Mouse (Mus musculus) midbrain, embryonic 16.5 days (tissue): ENCODE measurements at regions not wholly inside any gene's neighbourhood (a gene's known extent, or its start where the extent isn't known, plus 50 kb on each side); places are given as distances from the start of the nearest gene placed in this dataset.

ENCODE experiments used
- ATAC-seq: fragments of 200-750 bp; cut with Nextera tagmentation; 2 replicates; pipeline ENCODE4 v1.8.0; 2017; ENCODE audit warnings: moderate TSS enrichment
- H3K27ac ChIP-seq: fragments of 300-500 bp; sonication (generic); 2 replicates; pipeline ENCODE4 v1.5.1; 2014; ENCODE audit warnings: mild to moderate bottlenecking, low read length, mixed read lengths
- H3K27me3 ChIP-seq: fragments of 300-500 bp; sonication (generic); 2 replicates; pipeline ENCODE4 v1.6.1; 2014; ENCODE audit warnings: low read depth, low read length, mixed read lengths; ENCODE audit not compliant: control insufficient read depth, insufficient read depth
- H3K36me3 ChIP-seq: fragments of 300-500 bp; sonication (generic); 2 replicates; pipeline ENCODE4 v1.6.1; 2014; ENCODE audit warnings: mild to moderate bottlenecking, low read length, moderate library complexity, mixed read lengths; ENCODE audit not compliant: control insufficient read depth, insufficient read depth
- H3K4me1 ChIP-seq: fragments of 300-500 bp; sonication (generic); 2 replicates; pipeline ENCODE4 v1.6.1; 2014; ENCODE audit warnings: mild to moderate bottlenecking, low read length, mixed read lengths; ENCODE audit not compliant: control insufficient read depth, insufficient read depth
- H3K4me2 ChIP-seq: fragments of 300-500 bp; sonication (generic); 2 replicates; pipeline ENCODE4 v1.6.1; 2014; ENCODE audit warnings: mild to moderate bottlenecking, low read length, mixed read lengths
- H3K4me3 ChIP-seq: fragments of 300-500 bp; sonication (generic); 2 replicates; pipeline ENCODE4 v1.5.1; 2014; ENCODE audit warnings: low read depth, mild to moderate bottlenecking, low read length, moderate library complexity, mixed read lengths
- H3K9ac ChIP-seq: fragments of 300-500 bp; sonication (generic); 2 replicates; pipeline ENCODE4 v1.6.1; 2014; ENCODE audit warnings: low read depth, low read length, mixed read lengths
- H3K9me3 ChIP-seq: fragments of 300-500 bp; sonication (generic); replicated peaks from 2 replicates; pipeline ENCODE4 v1.6.1; 2014; ENCODE audit warnings: mild to moderate bottlenecking, low read length, mixed read lengths; ENCODE audit not compliant: control insufficient read depth, poor library complexity, severe bottlenecking
- WGBS: fragments of 180-500 bp; shearing (Covaris S2); extraction: QIAGEN DNeasy Blood & Tissue Kit; methylation state at CpG from one replicate; pipeline ENCODE4 v1.1.7; 2014; 5-methylcytosine and 5-hydroxymethylcytosine counted together

DNA sequence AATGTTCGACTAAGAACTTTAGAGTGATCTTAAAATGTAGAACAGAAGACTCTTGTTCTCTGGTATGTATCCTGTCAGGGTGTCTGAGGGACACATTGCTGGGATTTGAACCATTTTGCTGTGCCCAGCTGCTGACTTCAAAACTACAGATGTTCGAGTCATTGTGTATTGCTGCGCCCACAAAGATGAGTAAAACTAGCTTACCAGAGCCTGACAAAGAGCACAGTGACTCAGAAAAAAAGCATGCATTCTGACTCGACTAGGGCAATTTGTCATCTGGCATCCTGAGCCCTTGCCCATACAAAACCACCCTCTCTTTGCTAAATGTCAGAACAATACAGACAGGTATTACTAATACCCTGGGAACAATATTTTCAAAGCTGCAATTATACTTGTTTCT is 438.6 kb upstream of the Tenm3 start:
- 43% methylated on average over 4 of the region's 4 CpGs for WGBS

GRCm38 (mm10) chr8:49281254-49281653 is 437.5 kb upstream of the Tenm3 start:
- no peak for ATAC-seq
- 41% methylated on average over 5 of the region's 5 CpGs for WGBS
- Histone ChIP-seq H3K36me3 (no peaks in the 10 kb centered on the region), H3K4me3 (no peak overlapping the region), H3K4me2 (no peak overlapping the region), H3K27me3 (no peaks in the 10 kb centered on the region), H3K9ac (no peak overlapping the region), H3K9me3 (no peaks in the 10 kb centered on the region), H3K27ac (no peak overlapping the region), H3K4me1 (no peaks in the 10 kb centered on the region)

More for the DNA sequence above, 438.6 kb upstream of the Tenm3 start:
- H3K9ac ChIP-seq, result no peak overlapping the region
- no peaks in the 10 kb centered on the region for H3K9me3 ChIP-seq
- H3K36me3 ChIP-seq, result no peaks in the 10 kb centered on the region
- H3K4me1 ChIP-seq, result no peaks in the 10 kb centered on the region
- H3K4me3 ChIP-seq, result no peak overlapping the region
- H3K27ac ChIP-seq, result no peak overlapping the region
- no peak for ATAC-seq
- no peaks in the 10 kb centered on the region for H3K27me3 ChIP-seq
- no peak overlapping the region for H3K4me2 ChIP-seq

GRCm38 (mm10) chr8:49274031-49274430 is 430.3 kb upstream of the Tenm3 start:
- H3K4me3 ChIP-seq, result no peak overlapping the region
- no peaks in the 10 kb centered on the region for H3K4me1 ChIP-seq
- H3K4me2 ChIP-seq, result no peak overlapping the region
- ATAC-seq, result no peak
- no peaks in the 10 kb centered on the region for H3K9me3 ChIP-seq
- H3K9ac ChIP-seq, result no peak overlapping the region
- 84% methylated on average over 4 of the region's 4 CpGs for WGBS
- no peaks in the 10 kb centered on the region for H3K36me3 ChIP-seq
- no peaks in the 10 kb centered on the region for H3K27me3 ChIP-seq
- H3K27ac ChIP-seq, result no peak overlapping the region

DNA sequence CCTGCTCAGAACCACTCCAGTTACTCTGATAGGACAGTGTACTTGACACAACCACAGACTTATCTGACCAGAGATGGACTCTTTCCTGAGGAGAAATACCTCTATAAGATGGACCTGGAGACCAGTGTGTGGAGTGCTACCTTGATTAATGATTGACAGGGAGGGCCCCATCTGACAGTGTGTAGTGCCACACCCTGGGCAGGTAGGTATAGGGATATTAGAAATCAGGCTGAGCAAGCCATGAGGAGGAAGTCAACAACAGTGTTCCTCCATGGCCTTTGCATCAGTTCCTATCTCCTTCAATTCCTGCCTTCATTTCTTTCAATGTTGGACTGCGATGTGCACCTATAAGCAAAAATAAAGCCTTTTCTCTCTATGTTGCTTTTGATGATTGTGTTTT is 429.4 kb upstream of the Tenm3 start:
- Histone ChIP-seq H3K9me3 (no peaks in the 10 kb centered on the region), H3K9ac (no peak overlapping the region), H3K4me1 (no peaks in the 10 kb centered on the region), H3K27ac (no peak overlapping the region), H3K36me3 (no peaks in the 10 kb centered on the region), H3K4me2 (no peak overlapping the region), H3K27me3 (no peaks in the 10 kb centered on the region), H3K4me3 (no peak overlapping the region)
- ATAC-seq, result no peak
- 94% methylated on average over 1 of the region's 1 CpGs for WGBS

GRCm38 (mm10) chr8:49263416-49263815 is 419.7 kb upstream of the Tenm3 start:
- H3K27me3 ChIP-seq, result no peaks in the 10 kb centered on the region
- WGBS, result 25% methylated on average over 6 of the region's 6 CpGs
- no peak overlapping the region for H3K4me3 ChIP-seq
- H3K36me3 ChIP-seq, result no peaks in the 10 kb centered on the region
- no peaks in the 10 kb centered on the region for H3K9me3 ChIP-seq
- peak; percentile 58; the same call in 1 of the 2 replicates for ATAC-seq
- H3K9ac ChIP-seq, result no peak overlapping the region
- peaks cover 5% of the 10 kb centered on the region; the same call in 1 of the 2 replicates for H3K4me1 ChIP-seq
- H3K27ac ChIP-seq, result no peak overlapping the region
- H3K4me2 ChIP-seq, result no peak overlapping the region

GRCm38 (mm10) chr8:49262797-49263196 is 419.0 kb upstream of the Tenm3 start:
- H3K27ac ChIP-seq, result no peak overlapping the region
- no peaks in the 10 kb centered on the region for H3K27me3 ChIP-seq
- peaks cover 5% of the 10 kb centered on the region; the same call in 1 of the 2 replicates for H3K4me1 ChIP-seq
- no peaks in the 10 kb centered on the region for H3K36me3 ChIP-seq
- no peak overlapping the region for H3K4me3 ChIP-seq
- H3K9ac ChIP-seq, result no peak overlapping the region
- H3K9me3 ChIP-seq, result no peaks in the 10 kb centered on the region
- WGBS, result 10% methylated on average over 3 of the region's 3 CpGs
- no peak overlapping the region for H3K4me2 ChIP-seq
- ATAC-seq, result peak; percentile 66; the same call in 1 of the 2 replicates

GRCm38 (mm10) chr8:49255954-49256353 is 412.2 kb upstream of the Tenm3 start:
- no peak overlapping the region for H3K4me3 ChIP-seq
- no peak overlapping the region for H3K4me2 ChIP-seq
- ATAC-seq, result no peak
- H3K4me1 ChIP-seq, result no peaks in the 10 kb centered on the region
- H3K9me3 ChIP-seq, result no peaks in the 10 kb centered on the region
- no peaks in the 10 kb centered on the region for H3K36me3 ChIP-seq
- WGBS, result 88% methylated on average over 2 of the region's 2 CpGs
- H3K27ac ChIP-seq, result no peak overlapping the region
- no peaks in the 10 kb centered on the region for H3K27me3 ChIP-seq
- H3K9ac ChIP-seq, result no peak overlapping the region

DNA sequence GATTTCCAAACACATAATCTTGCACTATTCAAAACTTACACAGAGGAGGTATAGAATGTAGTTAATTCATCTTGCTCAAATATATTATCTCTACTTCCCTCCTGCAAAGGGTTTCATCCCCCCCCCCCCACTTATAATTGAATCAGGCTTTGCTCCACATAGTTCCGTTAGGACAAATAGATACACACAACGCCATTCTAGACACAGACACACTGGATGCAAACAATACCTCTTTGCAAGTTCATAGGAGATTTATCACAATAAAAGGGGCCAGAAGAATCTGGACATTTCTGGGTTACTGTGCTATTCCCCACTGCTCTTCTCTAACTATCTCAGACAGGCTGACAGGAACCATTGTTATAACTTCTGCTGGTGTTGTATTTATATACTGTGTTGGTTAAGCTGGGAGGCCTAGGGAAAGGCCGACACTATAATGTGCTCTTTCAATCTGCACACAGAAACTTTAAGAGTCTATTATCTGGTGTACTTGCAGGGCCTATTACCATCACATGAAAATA is 410.6 kb upstream of the Tenm3 start:
- 36% methylated on average over 3 of the region's 3 CpGs for WGBS
- no peak for ATAC-seq
- H3K36me3 ChIP-seq, result no peaks in the 10 kb centered on the region

GRCm38 (mm10) chr8:49243002-49243401 is 399.3 kb upstream of the Tenm3 start:
- no peak overlapping the region for H3K4me2 ChIP-seq
- H3K9ac ChIP-seq, result no peak overlapping the region
- H3K9me3 ChIP-seq, result no peaks in the 10 kb centered on the region
- H3K27ac ChIP-seq, result no peak overlapping the region
- ATAC-seq, result 0 out of 2 replicates have a peak, but pooled peaks have one; percentile 25
- no peak overlapping the region for H3K4me3 ChIP-seq
- 34% methylated on average over 5 of the region's 5 CpGs for WGBS
- H3K36me3 ChIP-seq, result no peaks in the 10 kb centered on the region
- no peaks in the 10 kb centered on the region for H3K27me3 ChIP-seq
- H3K4me1 ChIP-seq, result no peaks in the 10 kb centered on the region

More for the DNA sequence above, 410.6 kb upstream of the Tenm3 start:
- Histone ChIP-seq H3K27ac (no peak overlapping the region), H3K27me3 (no peaks in the 10 kb centered on the region), H3K4me3 (no peak overlapping the region), H3K4me2 (no peak overlapping the region), H3K4me1 (no peaks in the 10 kb centered on the region), H3K9me3 (no peaks in the 10 kb centered on the region), H3K9ac (no peak overlapping the region)

GRCm38 (mm10) chr8:49236822-49237071 is 393.0 kb upstream of the Tenm3 start:
- no peak overlapping the region for H3K9ac ChIP-seq
- no peaks in the 10 kb centered on the region for H3K36me3 ChIP-seq
- no peak overlapping the region for H3K27ac ChIP-seq
- no peaks in the 10 kb centered on the region for H3K9me3 ChIP-seq
- no peak overlapping the region for H3K4me3 ChIP-seq
- H3K4me1 ChIP-seq, result no peaks in the 10 kb centered on the region
- no peak overlapping the region for H3K4me2 ChIP-seq
- 49% methylated on average over 4 of the region's 4 CpGs for WGBS
- no peaks in the 10 kb centered on the region for H3K27me3 ChIP-seq
- ATAC-seq, result no peak
